12 mouse cellular contexts compared by ENCODE assay signal in the genomic region with DNA sequence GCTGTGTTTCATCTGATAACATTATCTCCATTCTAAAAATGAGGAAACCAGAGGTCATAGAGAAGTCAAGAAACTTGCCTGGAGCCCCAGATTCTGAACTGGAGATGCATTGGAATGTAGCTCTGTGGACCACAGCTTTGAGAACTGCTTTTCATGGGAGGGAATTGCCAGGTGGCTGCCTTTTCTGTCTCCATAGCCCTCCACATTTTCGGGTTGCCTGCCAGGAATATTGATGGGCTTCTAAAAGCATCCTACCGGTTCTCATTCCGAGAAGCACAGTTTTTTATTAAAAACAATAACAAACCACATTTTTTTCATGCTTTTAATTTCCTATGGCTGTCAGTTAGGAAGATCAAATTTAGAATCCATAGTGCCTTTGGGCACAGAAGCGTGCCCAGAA. TPM values are rescaled to one million over a fixed set of nuclear protein-coding genes. Genes with fewer than 3 reads are reported as not detected.
"Had no signal": no experiment of that assay in that cellular context is flagged by ENCODE, and none has a peak within 500 bp of the region (broad histone marks: within the 10 kb centered on the region; RNA-seq: fewer than 3 reads in every experiment).

No protein-coding gene starts in this region.

- H3K4me2 ChIP-seq: intestine, embryonic 15.5 days; limb, embryonic 13.5 days; midbrain, embryonic 12.5 days had no signal

- DNase-seq: left cerebral cortex, postnatal 4 days; lung, adult 18-20 months; right cerebral cortex, adult 18-20 months; right cerebral cortex, postnatal 4 days; spleen, adult 18-20 months; thymus, postnatal 36 days had no signal

- H3K9me3 ChIP-seq: intestine, embryonic 15.5 days; limb, embryonic 13.5 days; midbrain, embryonic 12.5 days had no signal

- H3K27ac ChIP-seq: intestine, embryonic 15.5 days; limb, embryonic 13.5 days; liver, embryonic 14.5 days; midbrain, embryonic 12.5 days had no signal

- H3K9ac ChIP-seq: intestine, embryonic 15.5 days; limb, embryonic 13.5 days; liver, embryonic 14.5 days; midbrain, embryonic 12.5 days had no signal

- H3K4me3 ChIP-seq: intestine, embryonic 15.5 days; limb, embryonic 13.5 days; midbrain, embryonic 12.5 days had no signal

- ATAC-seq: intestine, embryonic 15.5 days; midbrain, embryonic 16.5 days had no signal

- H3K27me3 ChIP-seq: intestine, embryonic 15.5 days; limb, embryonic 13.5 days; midbrain, embryonic 12.5 days had no signal

- H3K36me3 ChIP-seq: intestine, embryonic 15.5 days; limb, embryonic 13.5 days; midbrain, embryonic 12.5 days had no signal

RNA-seq across cellular contexts. Expression of a gene that starts 4.8 kb away (rescaled TPM):
- total RNA-seq: megakaryocyte-erythroid progenitor cell, adult 5-6 weeks had no signal
